Mouse (Mus musculus) limb, embryonic 15.5 days (tissue): Measurements from ENCODE around the gene Ap4m1. TPM values are rescaled to one million over a fixed set of nuclear protein-coding genes. Genes with fewer than 3 reads are reported as not detected.

Source experiments
- microRNA counts: library from miRNA; unstranded; fragments of <30 nt; microRNA quantifications from one replicate; lab custom pipeline; 2016
- microRNA-seq: library from miRNA; unstranded; fragments of <30 nt; microRNA quantifications from one replicate; pipeline ENCODE4, GENCODE M21; 2016
- polyA plus RNA-seq: library from polyadenylated mRNA; unstranded; fragments of >200 nt; fragmentation: Nextera tagmentation; extraction: Ambion mirVana; gene quantifications from 2 replicates; pipeline ENCODE4 v1.2.1, GENCODE M21; 2015

Ap4m1 gene
- polyA plus RNA-seq, 1 experiment from 2014 or later: 22.8 TPM

MicroRNAs within 50 kb of the gene (microRNA counts, 519-probe panel; counts per million panel counts)
- microRNA mmu-miR-106b (lab: Ali Mortazavi, UCI) (3,503 counts per million, percentile 83 among the panel's probes with 10 or more counts), microRNA mmu-miR-25 (lab: Ali Mortazavi, UCI) (4,240 counts per million, percentile 95 among the panel's probes with 10 or more counts), microRNA mmu-miR-93 (lab: Ali Mortazavi, UCI) (3,446 counts per million, percentile 81 among the panel's probes with 10 or more counts)

Small RNA genes within 50 kb of the gene (microRNA-seq; reads per million reads assigned to microRNA genes)
- gene Mir106b (4,543 reads per million, percentile 88 among the genes with 10 or more reads in this experiment), gene Mir25 (556 reads per million, percentile 69 among the genes with 10 or more reads in this experiment), gene Mir93 (6,247 reads per million, percentile 92 among the genes with 10 or more reads in this experiment)

Other genes with a start within 250 kb of the Ap4m1 start
- 0.40 and 0.67 TPM in 2 replicates for gene Gjc3, start 208.9 kb upstream of the Ap4m1 start, polyA plus RNA-seq
- gene Azgp1, start 190.5 kb upstream of the Ap4m1 start, polyA plus RNA-seq: not detected in 2 replicates
- not detected in 2 replicates for gene Smok3a, start 150.7 kb upstream of the Ap4m1 start, polyA plus RNA-seq
- gene Smok3b, start 150.6 kb upstream of the Ap4m1 start, polyA plus RNA-seq: not detected in 2 replicates
- not detected in 2 replicates for gene Smok3c, start 118.8 kb upstream of the Ap4m1 start, polyA plus RNA-seq
- gene Zkscan1, start 86.9 kb upstream of the Ap4m1 start, polyA plus RNA-seq: 15.6 and 17.0 TPM in 2 replicates
- gene Zscan21, start 55.1 kb upstream of the Ap4m1 start, polyA plus RNA-seq: 52.8 and 56.5 TPM in 2 replicates
- 15.9 and 18.5 TPM in 2 replicates for gene Zfp113, start 16.3 kb upstream of the Ap4m1 start, polyA plus RNA-seq
- gene Cops6, start 10.9 kb upstream of the Ap4m1 start, polyA plus RNA-seq: 299 and 325 TPM in 2 replicates
- 139 and 143 TPM in 2 replicates for gene Mcm7, start 420 bp downstream of the Ap4m1 start, polyA plus RNA-seq
- gene Taf6, start 15.4 kb downstream of the Ap4m1 start, polyA plus RNA-seq: 73.8 and 74.8 TPM in 2 replicates
- 69.4 and 69.7 TPM in 2 replicates for gene Cnpy4, start 15.5 kb downstream of the Ap4m1 start, polyA plus RNA-seq
- 8.4 and 9.2 TPM in 2 replicates for gene Mblac1, start 22.3 kb downstream of the Ap4m1 start, polyA plus RNA-seq
- gene Nxpe5, start 53.9 kb downstream of the Ap4m1 start, polyA plus RNA-seq: 0.11 TPM in 1 of 2 replicates, not detected in the other
- gene Lamtor4, start 83.5 kb downstream of the Ap4m1 start, polyA plus RNA-seq: 69.6 and 73.5 TPM in 2 replicates
- gene BC037034, start 92.0 kb downstream of the Ap4m1 start, polyA plus RNA-seq: 4.4 and 5.1 TPM in 2 replicates
- gene Gal3st4, start 100.8 kb downstream of the Ap4m1 start, polyA plus RNA-seq: 5.1 and 5.3 TPM in 2 replicates
- gene Gm43720, start 108.0 kb downstream of the Ap4m1 start, polyA plus RNA-seq: 0.17 and 0.30 TPM in 2 replicates
- 14.2 and 24.8 TPM in 2 replicates for gene Gpc2, start 108.0 kb downstream of the Ap4m1 start, polyA plus RNA-seq
- 4.8 and 5.5 TPM in 2 replicates for gene Stag3, start 108.2 kb downstream of the Ap4m1 start, polyA plus RNA-seq
- 0.21 and 0.36 TPM in 2 replicates for gene Pvrig, start 170.0 kb downstream of the Ap4m1 start, polyA plus RNA-seq